Mouse (Mus musculus): ENCODE results near the gene Olfr93. TPM values are rescaled to one million over a fixed set of nuclear protein-coding genes. Genes with fewer than 3 reads are reported as not detected.

The Olfr93 gene
- polyA plus RNA-seq, 2 experiments, result not detected

GRCm38 (mm10) chr17:37119988-37120387, 41.3 kb downstream of the Olfr93 start, which contains the start of gene Olfr92:
Gene Olfr92 (minus strand): TSS chr17:37120088.
- DNase-seq (ENCODE audit: low read depth in 3 of 3, low spot score in 3 of 3), result no peak
- no peaks in the 10 kb centered on the region for H3K4me1 ChIP-seq (replicated peaks; ENCODE audit: control insufficient read depth in 2 of 2, insufficient read depth in 2 of 2, low read length in 1 of 2)
- WGBS (ENCODE audit: insufficient replicate concordance), result 58% methylated on average over 2 of the region's 2 CpGs
- no peaks in the 10 kb centered on the region for H3K36me3 ChIP-seq (replicated peaks; ENCODE audit: control insufficient read depth, insufficient read depth, low read depth)
- H3K4me3 ChIP-seq (ENCODE audit: insufficient read depth in 1 of 2, low read depth in 2 of 2, low read length in 2 of 2), result no peak within 1 kb of the TSS
- H3K9me3 ChIP-seq (ENCODE audit: control insufficient read depth, low read length), result no peaks in the 10 kb centered on the region
- no peak for ATAC-seq (ENCODE audit: insufficient read depth)
- H3K27me3 ChIP-seq (ENCODE audit: control insufficient read depth, insufficient read depth, low read length), result no peaks in the 10 kb centered on the region
- no peak within 1 kb of the TSS for H3K4me2 ChIP-seq (ENCODE audit: low read depth)
- no peak for TF ChIP-seq CTCF (IDR thresholded peaks at IDR 0.05; ENCODE audit: low read depth)
- TF ChIP-seq EP300 (IDR thresholded peaks at IDR 0.05; ENCODE audit: low read depth), result no peak
- no peak within 1 kb of the TSS for H3K27ac ChIP-seq
- H3K9ac ChIP-seq (replicated peaks), result no peak within 1 kb of the TSS

DNA sequence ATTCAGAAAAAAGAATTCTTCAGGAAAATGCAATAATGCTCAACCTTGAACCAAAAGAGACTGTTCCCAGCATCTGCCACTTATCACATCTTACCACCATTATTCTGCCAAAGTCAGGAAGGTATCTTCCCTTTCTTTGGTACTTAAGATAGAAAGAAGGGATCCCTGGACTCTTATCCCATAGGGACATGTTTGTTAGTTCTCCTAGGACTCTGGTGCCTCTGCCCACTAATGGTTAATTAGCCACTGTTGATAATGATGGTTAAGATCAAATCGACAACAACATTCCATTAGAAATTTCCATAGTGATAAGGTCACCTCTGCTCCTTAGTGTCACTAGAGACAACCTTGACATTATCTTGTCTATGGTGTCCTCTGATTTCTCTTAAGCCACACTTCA, 63.1 kb downstream of the Olfr93 start, which contains the start of gene Olfr91:
Olfr91 (minus strand) TSS at position 101 of the 400 bp plus-strand sequence.
- Histone ChIP-seq H3K4me3 (ENCODE audit: insufficient read depth in 1 of 2, low read depth in 2 of 2, low read length in 2 of 2) (no peak within 1 kb of the TSS), H3K27me3 (ENCODE audit: control insufficient read depth, insufficient read depth, low read length) (no peaks in the 10 kb centered on the region), H3K36me3 (replicated peaks; ENCODE audit: control insufficient read depth, insufficient read depth, low read depth) (no peaks in the 10 kb centered on the region), H3K4me2 (ENCODE audit: low read depth) (no peak within 1 kb of the TSS), H3K9me3 (ENCODE audit: control insufficient read depth, low read length) (no peaks in the 10 kb centered on the region), H3K4me1 (replicated peaks; ENCODE audit: control insufficient read depth in 2 of 2, insufficient read depth in 2 of 2, low read length in 1 of 2) (no peaks in the 10 kb centered on the region), H3K27ac (no peak within 1 kb of the TSS), H3K9ac (replicated peaks) (no peak within 1 kb of the TSS)
- TF ChIP-seq EP300 (IDR thresholded peaks at IDR 0.05; ENCODE audit: low read depth) (no peak), CTCF (IDR thresholded peaks at IDR 0.05; ENCODE audit: low read depth) (no peak)
- no peak for ATAC-seq (ENCODE audit: insufficient read depth)
- no peak for DNase-seq (ENCODE audit: low read depth in 3 of 3, low spot score in 3 of 3)
- WGBS (ENCODE audit: insufficient replicate concordance), result 59% methylated on average over 1 of the region's 1 CpGs

DNA sequence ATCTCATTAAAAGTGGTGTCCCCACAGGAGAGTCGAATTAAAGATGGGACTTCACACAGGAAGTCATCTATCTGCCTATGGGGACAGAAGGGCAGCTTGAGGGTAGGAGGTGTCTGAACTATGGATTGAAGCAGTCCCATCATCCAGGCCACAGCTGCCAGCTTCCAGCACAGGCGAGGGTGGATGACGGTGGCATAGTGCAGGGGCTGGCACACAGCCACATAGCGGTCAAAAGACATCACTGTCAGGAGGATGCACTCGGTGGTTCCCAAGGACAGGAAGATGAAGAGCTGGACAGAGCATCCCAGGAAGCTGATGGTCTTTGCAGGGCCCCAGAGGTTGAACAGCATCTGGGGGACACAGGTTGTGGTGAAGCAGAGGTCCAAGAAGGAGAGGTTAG, 68.0 kb downstream of the Olfr93 start:
- Histone ChIP-seq H3K9ac (replicated peaks) (no peak overlapping the region), H3K27me3 (ENCODE audit: control insufficient read depth, insufficient read depth, low read length) (no peaks in the 10 kb centered on the region), H3K4me3 (ENCODE audit: insufficient read depth in 1 of 2, low read depth in 2 of 2, low read length in 2 of 2) (no peak overlapping the region), H3K4me2 (ENCODE audit: low read depth) (no peak overlapping the region), H3K9me3 (ENCODE audit: control insufficient read depth, low read length) (no peaks in the 10 kb centered on the region), H3K27ac (no peak overlapping the region), H3K36me3 (replicated peaks; ENCODE audit: control insufficient read depth, insufficient read depth, low read depth) (no peaks in the 10 kb centered on the region), H3K4me1 (replicated peaks; ENCODE audit: control insufficient read depth in 2 of 2, insufficient read depth in 2 of 2, low read length in 1 of 2) (no peaks in the 10 kb centered on the region)
- no peak for TF ChIP-seq EP300 (IDR thresholded peaks at IDR 0.05; ENCODE audit: low read depth)
- no peak for TF ChIP-seq CTCF (IDR thresholded peaks at IDR 0.05; ENCODE audit: low read depth)
- no peak for DNase-seq (ENCODE audit: low read depth in 3 of 3, low spot score in 3 of 3)
- ATAC-seq (ENCODE audit: insufficient read depth), result no peak
- 57% methylated on average over 5 of the region's 5 CpGs for WGBS (ENCODE audit: insufficient replicate concordance)

- no peak overlapping the region for H3K27ac ChIP-seq
- no peaks in the 10 kb centered on the region for H3K4me1 ChIP-seq (replicated peaks; ENCODE audit: control insufficient read depth in 2 of 2, insufficient read depth in 2 of 2, low read length in 1 of 2)
- DNase-seq (ENCODE audit: low read depth in 3 of 3, low spot score in 3 of 3), result no peak
- H3K36me3 ChIP-seq (replicated peaks; ENCODE audit: control insufficient read depth, insufficient read depth, low read depth), result no peaks in the 10 kb centered on the region
- ATAC-seq (ENCODE audit: insufficient read depth), result no peak
- H3K4me3 ChIP-seq (ENCODE audit: insufficient read depth in 1 of 2, low read depth in 2 of 2, low read length in 2 of 2), result no peak overlapping the region
- H3K27me3 ChIP-seq (ENCODE audit: control insufficient read depth, insufficient read depth, low read length), result no peaks in the 10 kb centered on the region
- no peak overlapping the region for H3K9ac ChIP-seq (replicated peaks)
- no peaks in the 10 kb centered on the region for H3K9me3 ChIP-seq (ENCODE audit: control insufficient read depth, low read length)
- TF ChIP-seq EP300 (IDR thresholded peaks at IDR 0.05; ENCODE audit: low read depth), result no peak
- TF ChIP-seq CTCF (IDR thresholded peaks at IDR 0.05; ENCODE audit: low read depth), result no peak
- 20% methylated on average over 1 of the region's 1 CpGs for WGBS (ENCODE audit: insufficient replicate concordance)
- H3K4me2 ChIP-seq (ENCODE audit: low read depth), result no peak overlapping the region
Measured at GRCm38 (mm10) chr17:37092198-37092597, 69.1 kb downstream of the Olfr93 start.

Other genes starting within 250 kb of the Olfr93 start
- 0.02 TPM in 2 replicates for gene Rnf39, start 218.6 kb downstream of the Olfr93 start, polyA plus RNA-seq (2012; rRNA removed)
- gene Rnf39, start 218.6 kb downstream of the Olfr93 start, polyA plus RNA-seq (2014; fragmentation: Nextera tagmentation; extraction: Ambion mirVana), result not detected in 2 replicates
- gene Ppp1r11, start 209.8 kb downstream of the Olfr93 start, polyA plus RNA-seq (2012; rRNA removed), result 15.6 and 30.4 TPM in 2 replicates
- gene Ppp1r11, start 209.8 kb downstream of the Olfr93 start, polyA plus RNA-seq (2014; fragmentation: Nextera tagmentation; extraction: Ambion mirVana), result 35.6 and 43.0 TPM in 2 replicates
- gene Znrd1, start 202.9 kb downstream of the Olfr93 start, polyA plus RNA-seq (2012; rRNA removed), result 17.5 and 19.0 TPM in 2 replicates
- 25.3 and 28.2 TPM in 2 replicates for gene Znrd1, start 202.9 kb downstream of the Olfr93 start, polyA plus RNA-seq (2014; fragmentation: Nextera tagmentation; extraction: Ambion mirVana)
- gene Znrd1as, start 202.9 kb downstream of the Olfr93 start, polyA plus RNA-seq (2012; rRNA removed), result 1.6 and 3.3 TPM in 2 replicates
- gene Znrd1as, start 202.9 kb downstream of the Olfr93 start, polyA plus RNA-seq (2014; fragmentation: Nextera tagmentation; extraction: Ambion mirVana), result 2.9 and 3.3 TPM in 2 replicates
- not detected in 2 replicates for gene 2410137M14Rik, start 180.3 kb downstream of the Olfr93 start, polyA plus RNA-seq (2012; rRNA removed)
- not detected in 2 replicates for gene 2410137M14Rik, start 180.3 kb downstream of the Olfr93 start, polyA plus RNA-seq (2014; fragmentation: Nextera tagmentation; extraction: Ambion mirVana)
- 0.03 and 0.23 TPM in 2 replicates for gene H2-M5, start 172.0 kb downstream of the Olfr93 start, polyA plus RNA-seq (2012; rRNA removed)
- not detected in 2 replicates for gene H2-M5, start 172.0 kb downstream of the Olfr93 start, polyA plus RNA-seq (2014; fragmentation: Nextera tagmentation; extraction: Ambion mirVana)
- 3.3 and 3.5 TPM in 2 replicates for gene Zfp57, start 160.3 kb downstream of the Olfr93 start, polyA plus RNA-seq (2012; rRNA removed)
- gene Zfp57, start 160.3 kb downstream of the Olfr93 start, polyA plus RNA-seq (2014; fragmentation: Nextera tagmentation; extraction: Ambion mirVana), result 2.2 and 2.5 TPM in 2 replicates
- gene Mog, start 138.1 kb downstream of the Olfr93 start, polyA plus RNA-seq (2012; rRNA removed), result not detected in 2 replicates
- not detected in 2 replicates for gene Mog, start 138.1 kb downstream of the Olfr93 start, polyA plus RNA-seq (2014; fragmentation: Nextera tagmentation; extraction: Ambion mirVana)
- 2.2 and 2.7 TPM in 2 replicates for gene Gabbr1, start 115.5 kb downstream of the Olfr93 start, polyA plus RNA-seq (2012; rRNA removed)
- 0.24 and 0.30 TPM in 2 replicates for gene Gabbr1, start 115.5 kb downstream of the Olfr93 start, polyA plus RNA-seq (2014; fragmentation: Nextera tagmentation; extraction: Ambion mirVana)
- not detected in 2 replicates for gene Olfr90, start 73.0 kb downstream of the Olfr93 start, polyA plus RNA-seq (2012; rRNA removed)
- gene Olfr90, start 73.0 kb downstream of the Olfr93 start, polyA plus RNA-seq (2014; fragmentation: Nextera tagmentation; extraction: Ambion mirVana), result not detected in 2 replicates
- not detected in 2 replicates for gene Olfr91, start 63.2 kb downstream of the Olfr93 start, polyA plus RNA-seq (2012; rRNA removed)
- not detected in 2 replicates for gene Olfr91, start 63.2 kb downstream of the Olfr93 start, polyA plus RNA-seq (2014; fragmentation: Nextera tagmentation; extraction: Ambion mirVana)
- not detected in 2 replicates for gene Olfr92, start 41.4 kb downstream of the Olfr93 start, polyA plus RNA-seq (2012; rRNA removed)
- gene Olfr92, start 41.4 kb downstream of the Olfr93 start, polyA plus RNA-seq (2014; fragmentation: Nextera tagmentation; extraction: Ambion mirVana), result not detected in 2 replicates
- gene Ubd, start 32.4 kb upstream of the Olfr93 start, polyA plus RNA-seq (2012; rRNA removed), result not detected in 2 replicates
- gene Ubd, start 32.4 kb upstream of the Olfr93 start, polyA plus RNA-seq (2014; fragmentation: Nextera tagmentation; extraction: Ambion mirVana), result not detected in 2 replicates
- not detected in 2 replicates for gene Olfr94, start 39.5 kb upstream of the Olfr93 start, polyA plus RNA-seq (2012; rRNA removed)
- not detected in 2 replicates for gene Olfr94, start 39.5 kb upstream of the Olfr93 start, polyA plus RNA-seq (2014; fragmentation: Nextera tagmentation; extraction: Ambion mirVana)
- not detected in 2 replicates for gene Olfr95, start 51.6 kb upstream of the Olfr93 start, polyA plus RNA-seq (2012; rRNA removed)
- gene Olfr95, start 51.6 kb upstream of the Olfr93 start, polyA plus RNA-seq (2014; fragmentation: Nextera tagmentation; extraction: Ambion mirVana), result not detected in 2 replicates
- not detected in 2 replicates for gene Olfr96, start 58.7 kb upstream of the Olfr93 start, polyA plus RNA-seq (2012; rRNA removed)
- not detected in 2 replicates for gene Olfr96, start 58.7 kb upstream of the Olfr93 start, polyA plus RNA-seq (2014; fragmentation: Nextera tagmentation; extraction: Ambion mirVana)
- not detected in 2 replicates for gene Olfr97, start 75.8 kb upstream of the Olfr93 start, polyA plus RNA-seq (2012; rRNA removed)
- not detected in 2 replicates for gene Olfr97, start 75.8 kb upstream of the Olfr93 start, polyA plus RNA-seq (2014; fragmentation: Nextera tagmentation; extraction: Ambion mirVana)
- not detected in 2 replicates for gene Olfr98, start 102.3 kb upstream of the Olfr93 start, polyA plus RNA-seq (2012; rRNA removed)
- gene Olfr98, start 102.3 kb upstream of the Olfr93 start, polyA plus RNA-seq (2014; fragmentation: Nextera tagmentation; extraction: Ambion mirVana), result not detected in 2 replicates
- gene H2-M3, start 108.7 kb upstream of the Olfr93 start, polyA plus RNA-seq (2012; rRNA removed), result 0.67 and 0.76 TPM in 2 replicates
- 1.3 and 1.5 TPM in 2 replicates for gene H2-M3, start 108.7 kb upstream of the Olfr93 start, polyA plus RNA-seq (2014; fragmentation: Nextera tagmentation; extraction: Ambion mirVana)
- gene Olfr99, start 122.0 kb upstream of the Olfr93 start, polyA plus RNA-seq (2012; rRNA removed), result not detected in 2 replicates
- gene Olfr99, start 122.0 kb upstream of the Olfr93 start, polyA plus RNA-seq (2014; fragmentation: Nextera tagmentation; extraction: Ambion mirVana), result not detected in 2 replicates
- gene Olfr101, start 142.8 kb upstream of the Olfr93 start, polyA plus RNA-seq (2012; rRNA removed), result not detected in 2 replicates
- not detected in 2 replicates for gene Olfr101, start 142.8 kb upstream of the Olfr93 start, polyA plus RNA-seq (2014; fragmentation: Nextera tagmentation; extraction: Ambion mirVana)
- not detected in 2 replicates for gene Olfr102, start 155.6 kb upstream of the Olfr93 start, polyA plus RNA-seq (2012; rRNA removed)
- gene Olfr102, start 155.6 kb upstream of the Olfr93 start, polyA plus RNA-seq (2014; fragmentation: Nextera tagmentation; extraction: Ambion mirVana), result not detected in 2 replicates
- gene Olfr103, start 178.2 kb upstream of the Olfr93 start, polyA plus RNA-seq (2012; rRNA removed), result not detected in 2 replicates
- gene Olfr103, start 178.2 kb upstream of the Olfr93 start, polyA plus RNA-seq (2014; fragmentation: Nextera tagmentation; extraction: Ambion mirVana), result not detected in 2 replicates
- not detected in 2 replicates for gene Olfr104-ps, start 198.1 kb upstream of the Olfr93 start, polyA plus RNA-seq (2012; rRNA removed)
- gene Olfr104-ps, start 198.1 kb upstream of the Olfr93 start, polyA plus RNA-seq (2014; fragmentation: Nextera tagmentation; extraction: Ambion mirVana), result not detected in 2 replicates
- not detected in 2 replicates for gene Olfr105-ps, start 217.5 kb upstream of the Olfr93 start, polyA plus RNA-seq (2012; rRNA removed)
- gene Olfr105-ps, start 217.5 kb upstream of the Olfr93 start, polyA plus RNA-seq (2014; fragmentation: Nextera tagmentation; extraction: Ambion mirVana), result not detected in 2 replicates
- not detected in 2 replicates for gene Olfr106-ps, start 228.9 kb upstream of the Olfr93 start, polyA plus RNA-seq (2012; rRNA removed)
- gene Olfr106-ps, start 228.9 kb upstream of the Olfr93 start, polyA plus RNA-seq (2014; fragmentation: Nextera tagmentation; extraction: Ambion mirVana), result not detected in 2 replicates
- gene Olfr107, start 237.7 kb upstream of the Olfr93 start, polyA plus RNA-seq (2012; rRNA removed), result not detected in 2 replicates
- gene Olfr107, start 237.7 kb upstream of the Olfr93 start, polyA plus RNA-seq (2014; fragmentation: Nextera tagmentation; extraction: Ambion mirVana), result not detected in 2 replicates